Mouse (Mus musculus): ENCODE measurements around the gene Gm21976. TPM values are rescaled to one million over a fixed set of nuclear protein-coding genes. Genes with fewer than 3 reads are reported as not detected.

Gm21976 gene
- polyA plus RNA-seq, 1 experiment from 2014 or later, result not detected

- no peak overlapping the region for H3K27ac ChIP-seq (replicated peaks)
Measured at GRCm38 (mm10) chr13:98306393-98306792, 26.7 kb downstream of the Gm21976 start.

GRCm38 (mm10) chr13:98306852-98307475 lies 27.3 kb downstream of the Gm21976 start:
- H3K9me3 ChIP-seq, result no peaks in the 10 kb centered on the region
- no peak overlapping the region for H3K27ac ChIP-seq (replicated peaks)
- peaks cover 43% of the 10 kb centered on the region for H3K36me3 ChIP-seq (replicated peaks)
- H3K4me1 ChIP-seq, result no peaks in the 10 kb centered on the region; the same call in 1 of the 2 replicates
- H3K27me3 ChIP-seq (replicated peaks; ENCODE audit: low read depth, poor library complexity, severe bottlenecking), result no peaks in the 10 kb centered on the region
- DNase-seq (ENCODE audit: low spot score), result no peak
- WGBS, result 55% methylated on average over 14 of the region's 14 CpGs
- no peak overlapping the region for H3K4me3 ChIP-seq

More at GRCm38 (mm10) chr13:98306393-98306792, 26.7 kb downstream of the Gm21976 start:
- Histone ChIP-seq H3K36me3 (replicated peaks) (peaks cover 37% of the 10 kb centered on the region), H3K9me3 (no peaks in the 10 kb centered on the region), H3K27me3 (replicated peaks; ENCODE audit: low read depth, poor library complexity, severe bottlenecking) (no peaks in the 10 kb centered on the region), H3K4me3 (no peak overlapping the region), H3K4me1 (no peaks in the 10 kb centered on the region; the same call in 1 of the 2 replicates)
- WGBS, result 53% methylated on average over 5 of the region's 5 CpGs
- no peak for DNase-seq (ENCODE audit: low spot score)

DNA sequence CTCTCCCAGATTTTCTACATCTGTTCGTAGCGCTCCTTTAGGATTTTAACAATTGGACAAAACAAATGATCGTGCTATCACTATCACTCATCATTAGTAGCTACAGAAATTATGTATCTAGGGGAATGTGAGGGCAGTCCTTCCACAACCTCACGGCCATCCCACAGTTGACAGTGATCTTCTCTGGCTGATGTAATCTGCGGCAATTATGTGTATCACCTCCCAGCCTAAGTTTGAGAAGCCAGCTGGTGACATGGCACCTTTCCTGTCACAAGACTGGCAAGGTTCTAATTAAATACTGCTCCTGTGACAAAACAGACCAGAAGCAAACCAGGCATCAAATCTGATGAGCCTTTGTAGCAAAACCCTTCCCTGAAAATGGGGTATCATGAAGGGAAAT lies 28.3 kb downstream of the Gm21976 start:
- no peak for DNase-seq (ENCODE audit: low spot score)
- Histone ChIP-seq H3K4me1 (no peaks in the 10 kb centered on the region; the same call in 1 of the 2 replicates), H3K9me3 (no peaks in the 10 kb centered on the region), H3K27me3 (replicated peaks; ENCODE audit: low read depth, poor library complexity, severe bottlenecking) (no peaks in the 10 kb centered on the region), H3K36me3 (replicated peaks) (peaks cover 54% of the 10 kb centered on the region), H3K4me3 (no peak overlapping the region), H3K27ac (replicated peaks) (no peak overlapping the region)
- 86% methylated on average over 5 of the region's 5 CpGs for WGBS

- H3K27ac ChIP-seq (replicated peaks), result no peak overlapping the region
- no peak overlapping the region for H3K4me3 ChIP-seq
- no peaks in the 10 kb centered on the region; the same call in 1 of the 2 replicates for H3K4me1 ChIP-seq
- 84% methylated on average over 4 of the region's 4 CpGs for WGBS
- DNase-seq (ENCODE audit: low spot score), result no peak
- no peaks in the 10 kb centered on the region for H3K27me3 ChIP-seq (replicated peaks; ENCODE audit: low read depth, poor library complexity, severe bottlenecking)
- H3K36me3 ChIP-seq (replicated peaks), result peaks cover 61% of the 10 kb centered on the region
- no peaks in the 10 kb centered on the region for H3K9me3 ChIP-seq
Measured at GRCm38 (mm10) chr13:98308724-98309123, 29.0 kb downstream of the Gm21976 start.

DNA sequence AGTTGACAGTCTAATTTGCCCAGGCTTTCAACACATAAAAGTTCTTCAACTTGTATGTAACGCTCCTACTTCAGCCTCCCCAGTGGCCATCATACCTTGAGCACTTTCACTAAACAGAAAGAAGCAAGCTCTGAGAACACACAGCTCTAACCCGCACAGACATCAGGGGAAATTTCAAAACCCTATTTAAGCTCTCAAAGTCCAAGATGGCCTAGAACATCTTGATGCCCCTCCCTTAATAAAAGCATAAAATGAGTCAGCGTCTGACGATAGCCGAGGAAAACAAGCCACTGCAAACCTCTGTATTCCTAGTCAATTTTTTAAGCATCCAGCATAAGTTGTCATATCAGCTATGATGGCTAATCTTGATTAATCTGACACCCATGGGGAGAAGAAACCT lies 31.9 kb downstream of the Gm21976 start:
- H3K4me1 ChIP-seq, result peaks cover 13% of the 10 kb centered on the region
- H3K27ac ChIP-seq (replicated peaks), result no peak overlapping the region
- no peaks in the 10 kb centered on the region for H3K27me3 ChIP-seq (replicated peaks; ENCODE audit: low read depth, poor library complexity, severe bottlenecking)
- H3K36me3 ChIP-seq (replicated peaks), result peaks cover 78% of the 10 kb centered on the region
- no peak for DNase-seq (ENCODE audit: low spot score)
- H3K4me3 ChIP-seq, result no peak overlapping the region
- 95% methylated on average over 5 of the region's 5 CpGs for WGBS
- H3K9me3 ChIP-seq, result no peaks in the 10 kb centered on the region

GRCm38 (mm10) chr13:98313631-98314030 lies 33.9 kb downstream of the Gm21976 start:
- no peak for DNase-seq (ENCODE audit: low spot score)
- Histone ChIP-seq H3K27ac (replicated peaks) (no peak overlapping the region), H3K27me3 (replicated peaks; ENCODE audit: low read depth, poor library complexity, severe bottlenecking) (no peaks in the 10 kb centered on the region), H3K4me1 (peaks cover 16% of the 10 kb centered on the region), H3K9me3 (no peaks in the 10 kb centered on the region), H3K4me3 (no peak overlapping the region), H3K36me3 (replicated peaks) (peaks cover 67% of the 10 kb centered on the region)
- WGBS, result 84% methylated on average over 7 of the region's 7 CpGs

DNA sequence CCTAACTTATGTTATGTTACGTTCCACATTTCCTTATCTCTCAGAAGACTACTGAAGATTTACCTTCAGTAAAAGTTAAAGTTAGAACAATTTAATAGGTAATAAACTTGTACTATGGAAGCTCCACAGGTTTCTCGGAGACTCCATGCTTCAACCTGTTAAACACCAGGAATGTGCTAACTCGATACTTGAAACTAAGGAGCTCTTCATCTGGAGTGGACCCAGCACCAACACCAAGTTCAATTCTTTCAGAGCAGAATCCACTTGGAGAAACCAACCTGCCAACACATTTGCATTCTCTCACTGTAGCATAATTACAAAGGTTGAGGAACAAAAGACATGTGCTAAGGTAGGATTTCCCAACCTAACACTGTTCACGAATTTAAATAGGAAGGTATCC lies 35.4 kb downstream of the Gm21976 start:
- H3K9me3 ChIP-seq, result no peaks in the 10 kb centered on the region
- H3K4me1 ChIP-seq, result peaks cover 16% of the 10 kb centered on the region
- peaks cover 53% of the 10 kb centered on the region for H3K36me3 ChIP-seq (replicated peaks)
- no peak overlapping the region for H3K27ac ChIP-seq (replicated peaks)
- no peak for DNase-seq (ENCODE audit: low spot score)
- 77% methylated on average over 4 of the region's 4 CpGs for WGBS
- peak overlapping the region; percentile 100 for H3K4me3 ChIP-seq
- H3K27me3 ChIP-seq (replicated peaks; ENCODE audit: low read depth, poor library complexity, severe bottlenecking), result no peaks in the 10 kb centered on the region

DNA sequence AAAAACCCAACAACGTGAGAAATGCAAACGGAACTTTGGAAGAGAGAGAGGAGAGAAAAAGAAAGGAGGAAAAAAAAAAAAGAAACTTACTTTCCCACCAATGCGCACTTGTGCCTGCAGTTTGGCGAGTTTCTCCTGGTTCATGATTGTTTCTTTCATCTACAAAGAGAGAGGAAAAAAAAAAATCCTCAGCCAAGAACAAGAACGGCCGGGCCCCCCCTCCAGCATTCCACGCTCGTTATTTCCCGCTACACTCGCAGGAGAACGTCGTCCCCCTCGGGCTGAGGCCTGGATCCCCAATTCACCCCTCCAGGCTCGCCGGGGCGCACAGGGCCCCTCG lies 36.4 kb downstream of the Gm21976 start:
- Histone ChIP-seq H3K4me3 (peak overlapping the region; percentile 100), H3K4me1 (peaks cover 16% of the 10 kb centered on the region), H3K27ac (replicated peaks) (peak overlapping the region; percentile 98), H3K36me3 (replicated peaks) (peaks cover 44% of the 10 kb centered on the region), H3K27me3 (replicated peaks; ENCODE audit: low read depth, poor library complexity, severe bottlenecking) (no peaks in the 10 kb centered on the region), H3K9me3 (no peaks in the 10 kb centered on the region)
- under 1% methylated on average over 17 of the region's 17 CpGs for WGBS
- DNase-seq (ENCODE audit: low spot score), result no peak

- peak; percentile 98 for DNase-seq (ENCODE audit: low spot score)
- Histone ChIP-seq H3K4me1 (peaks cover 16% of the 10 kb centered on the region), H3K36me3 (replicated peaks) (peaks cover 42% of the 10 kb centered on the region), H3K9me3 (no peaks in the 10 kb centered on the region), H3K27me3 (replicated peaks; ENCODE audit: low read depth, poor library complexity, severe bottlenecking) (no peaks in the 10 kb centered on the region), H3K4me3 (peak within 1 kb of the TSS; percentile 100), H3K27ac (replicated peaks) (peak within 1 kb of the TSS; percentile 98)
- under 1% methylated on average over 89 of the region's 90 CpGs for WGBS
Measured at GRCm38 (mm10) chr13:98316480-98317245, 37.0 kb downstream of the Gm21976 start, which contains the start of gene Btf3. Gene Btf3 (minus strand): TSS chr13:98317006.

DNA sequence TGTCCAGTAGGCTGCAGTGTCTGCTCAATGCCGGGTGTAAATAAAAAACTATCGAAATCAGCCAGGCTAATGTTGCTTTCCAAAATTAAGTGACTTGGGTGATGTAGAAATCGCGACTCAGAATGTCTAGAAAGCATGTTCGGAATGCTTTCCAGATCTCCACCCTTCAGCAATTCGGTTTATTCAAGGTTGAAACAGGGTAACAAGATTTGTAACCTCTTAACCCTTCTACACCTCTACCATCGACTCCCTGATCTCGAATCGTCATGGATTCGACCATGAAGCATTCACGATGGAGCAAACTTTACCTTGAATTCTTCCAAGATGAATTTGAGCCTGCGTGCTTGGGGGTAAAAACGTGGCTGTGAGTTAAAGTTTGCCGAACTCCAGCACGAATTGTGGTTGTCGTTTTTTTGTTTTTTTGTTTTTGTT lies 37.6 kb downstream of the Gm21976 start:
- Histone ChIP-seq H3K4me3 (peak overlapping the region; percentile 100), H3K9me3 (no peaks in the 10 kb centered on the region), H3K27ac (replicated peaks) (peak overlapping the region; percentile 98), H3K36me3 (replicated peaks) (peaks cover 36% of the 10 kb centered on the region), H3K4me1 (peaks cover 16% of the 10 kb centered on the region), H3K27me3 (replicated peaks; ENCODE audit: low read depth, poor library complexity, severe bottlenecking) (no peaks in the 10 kb centered on the region)
- 2% methylated on average over 16 of the region's 16 CpGs for WGBS
- DNase-seq (ENCODE audit: low spot score), result no peak

- Histone ChIP-seq H3K36me3 (replicated peaks) (peaks cover 29% of the 10 kb centered on the region), H3K4me1 (peaks cover 16% of the 10 kb centered on the region), H3K4me3 (peak overlapping the region; percentile 100), H3K9me3 (no peaks in the 10 kb centered on the region), H3K27ac (replicated peaks) (no peak overlapping the region), H3K27me3 (replicated peaks; ENCODE audit: low read depth, poor library complexity, severe bottlenecking) (no peaks in the 10 kb centered on the region)
- DNase-seq (ENCODE audit: low spot score), result no peak
- WGBS, result 88% methylated on average over 6 of the region's 6 CpGs
Measured at GRCm38 (mm10) chr13:98317911-98318310, 38.2 kb downstream of the Gm21976 start.

DNA sequence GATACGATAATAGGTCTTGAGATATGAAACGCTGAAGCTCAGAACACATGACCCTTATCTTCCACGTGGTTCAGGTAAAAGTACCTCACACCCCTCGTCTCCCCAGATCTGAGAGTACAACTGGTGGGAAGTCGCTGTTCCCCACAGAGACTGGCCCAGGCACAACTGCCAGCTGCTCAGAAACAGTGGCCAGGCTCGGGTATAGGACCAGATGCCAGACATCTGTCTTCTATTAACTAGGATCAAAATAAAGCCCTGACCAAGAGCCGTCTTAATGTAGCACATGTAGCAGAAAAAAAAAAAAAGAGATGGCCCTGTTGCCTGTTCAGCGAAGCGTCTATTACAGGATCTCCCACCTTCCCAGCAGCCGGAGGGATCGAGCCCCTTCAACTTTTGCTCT lies 45.3 kb downstream of the Gm21976 start:
- 67% methylated on average over 11 of the region's 11 CpGs for WGBS
- Histone ChIP-seq H3K27me3 (replicated peaks; ENCODE audit: low read depth, poor library complexity, severe bottlenecking) (no peaks in the 10 kb centered on the region), H3K36me3 (replicated peaks) (peaks cover 4% of the 10 kb centered on the region; the same call in 1 of the 2 replicates), H3K4me3 (no peak overlapping the region), H3K4me1 (peaks cover 5% of the 10 kb centered on the region; the same call in 1 of the 2 replicates), H3K9me3 (no peaks in the 10 kb centered on the region), H3K27ac (replicated peaks) (no peak overlapping the region)
- DNase-seq (ENCODE audit: low spot score), result peak; percentile 29

DNA sequence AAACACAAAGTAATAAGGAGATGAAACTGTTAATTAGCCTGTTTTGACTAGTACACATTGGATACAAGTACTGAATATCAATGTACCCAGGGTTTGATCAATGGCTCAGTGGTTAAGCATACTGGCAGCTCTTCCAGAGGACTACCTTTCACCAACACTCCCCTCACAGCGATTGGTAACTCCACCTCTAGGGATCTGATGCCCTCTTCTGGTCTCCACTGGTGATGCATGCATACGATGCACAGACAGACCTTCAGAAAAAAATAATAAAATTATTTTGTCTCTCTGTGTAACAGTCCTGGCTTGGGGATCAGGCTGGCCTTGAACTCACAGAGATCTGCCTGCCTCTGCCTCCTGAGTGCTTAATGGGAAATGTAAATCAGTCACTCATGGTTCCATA lies 52.4 kb downstream of the Gm21976 start:
- Histone ChIP-seq H3K4me3 (no peak overlapping the region), H3K36me3 (replicated peaks) (no peaks in the 10 kb centered on the region), H3K27me3 (replicated peaks; ENCODE audit: low read depth, poor library complexity, severe bottlenecking) (no peaks in the 10 kb centered on the region), H3K4me1 (no peaks in the 10 kb centered on the region), H3K9me3 (no peaks in the 10 kb centered on the region), H3K27ac (replicated peaks) (no peak overlapping the region)
- 47% methylated on average over 2 of the region's 2 CpGs for WGBS
- DNase-seq (ENCODE audit: low spot score), result peak; percentile 24
